Mouse (Mus musculus) thymus, adult 2 months (tissue): Measurements from ENCODE around the gene B3galt1. TPM values are rescaled to one million over a fixed set of nuclear protein-coding genes. Genes with fewer than 3 reads are reported as not detected.

ENCODE experiments used
- DNase-seq: peaks from one replicate; pipeline ENCODE4 v3.0.0; 2021
- H3K27ac ChIP-seq: fragments of 200-500 bp; 2 replicates; pipeline ENCODE4 v1.5.1; 2012; ENCODE audit warnings: low read length, control low read depth; ENCODE audit not compliant: control insufficient read depth, insufficient read depth
- H3K27me3 ChIP-seq: fragments of 200-500 bp; 2 replicates; pipeline ENCODE4 v1.6.1; 2012; ENCODE audit warnings: mild to moderate bottlenecking, low read length, moderate library complexity, mixed read lengths; ENCODE audit not compliant: control insufficient read depth, insufficient read depth
- H3K36me3 ChIP-seq: fragments of 200-500 bp; 2 replicates; pipeline ENCODE4 v1.6.1; 2012; ENCODE audit warnings: mild to moderate bottlenecking, low read length, moderate library complexity; ENCODE audit not compliant: control insufficient read depth, insufficient read depth
- H3K4me1 ChIP-seq: fragments of 200-500 bp; replicated peaks from 2 replicates; pipeline ENCODE4 v1.6.1; 2012; ENCODE audit warnings: low read length; ENCODE audit not compliant: control insufficient read depth, insufficient read depth
- H3K4me3 ChIP-seq: fragments of 200-500 bp; 2 replicates; pipeline ENCODE4 v1.5.1; 2012; ENCODE audit warnings: mild to moderate bottlenecking, low read length, control low read depth, moderate library complexity; ENCODE audit not compliant: control insufficient read depth, insufficient read depth
- CTCF ChIP-seq: fragments of 200-500 bp; IDR thresholded peaks from 2 replicates; pipeline ENCODE4 v1.5.1; 2012; ENCODE audit warnings: mild to moderate bottlenecking, control low read depth, low read length, moderate library complexity, borderline replicate concordance; ENCODE audit not compliant: control insufficient read depth, poor library complexity, insufficient read depth; ENCODE audit errors: extremely low read depth
- POLR2A ChIP-seq: fragments of 200-500 bp; IDR thresholded peaks from 2 replicates; pipeline ENCODE4 v1.6.1; 2012; ENCODE audit warnings: mild to moderate bottlenecking, low read length, control low read depth, moderate library complexity; ENCODE audit not compliant: control insufficient read depth, poor library complexity, insufficient read depth; ENCODE audit errors: extremely low read depth
- WGBS: fragments of 180-500 bp; shearing (Covaris S2); methylation state at CpG from one replicate; pipeline ENCODE4 v1.1.7; 2018; 5-methylcytosine and 5-hydroxymethylcytosine counted together
- polyA plus RNA-seq: library from polyadenylated mRNA; depleted of rRNA; stranded (reverse); fragments of >200 nt; gene quantifications from 2 replicates; pipeline ENCODE4 v1.2.3, GENCODE M21; 2012

B3galt1 gene
- polyA plus RNA-seq, 1 experiment = 0.04 TPM

GRCm38 (mm10) chr2:67787536-67787935 lies 221.9 kb downstream of the B3galt1 start:
- DNase-seq = no peak
- WGBS = 86% methylated on average over 3 of the region's 3 CpGs
- H3K27me3 ChIP-seq = no peaks in the 10 kb centered on the region
- no peak overlapping the region for H3K27ac ChIP-seq
- TF ChIP-seq POLR2A = no peak
- H3K4me1 ChIP-seq = no peaks in the 10 kb centered on the region
- H3K4me3 ChIP-seq = no peak overlapping the region
- no peaks in the 10 kb centered on the region for H3K36me3 ChIP-seq

DNA sequence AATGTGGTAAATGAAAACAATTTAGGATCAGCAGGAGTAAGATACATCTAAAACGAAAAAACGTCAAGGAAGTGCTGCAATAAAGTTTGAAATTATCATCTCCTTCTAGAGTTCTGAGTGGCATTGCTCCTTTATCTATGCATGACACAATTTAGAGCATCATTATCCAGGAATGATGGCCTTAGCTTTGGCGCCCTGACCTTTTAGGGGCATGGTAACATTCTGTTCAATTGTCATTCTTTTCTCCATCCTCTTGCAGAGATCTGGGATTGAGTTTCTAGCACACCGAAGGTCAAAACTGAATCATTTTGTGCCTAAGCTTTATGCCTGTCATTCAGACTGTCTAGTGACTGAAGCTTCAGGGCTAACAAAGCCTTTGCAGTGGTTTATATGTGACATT lies 231.9 kb downstream of the B3galt1 start:
- H3K4me3 ChIP-seq = no peak overlapping the region
- H3K4me1 ChIP-seq = no peaks in the 10 kb centered on the region
- WGBS = 86% methylated on average over 4 of the region's 4 CpGs
- DNase-seq = no peak
- H3K27me3 ChIP-seq = no peaks in the 10 kb centered on the region
- TF ChIP-seq CTCF (no peak), POLR2A (no peak)
- no peaks in the 10 kb centered on the region for H3K36me3 ChIP-seq
- H3K27ac ChIP-seq = no peak overlapping the region

DNA sequence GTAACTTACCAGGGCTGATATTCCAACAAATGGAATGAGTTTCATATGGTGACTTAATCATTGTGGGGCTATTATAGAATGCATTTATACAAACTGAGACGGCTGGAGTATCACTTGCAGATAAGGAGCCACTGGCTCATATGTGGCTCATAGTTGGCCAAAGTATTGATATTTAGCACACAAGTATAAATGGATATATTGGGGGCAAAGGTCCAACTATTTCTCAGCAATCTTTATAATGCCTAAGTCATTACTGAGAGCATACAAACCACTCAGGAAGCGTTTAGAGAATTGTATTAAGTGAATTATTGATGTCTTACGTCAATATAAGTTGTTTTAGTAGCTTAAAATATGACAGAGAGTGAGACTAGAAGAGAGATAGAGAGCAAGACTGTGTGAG lies 234.3 kb downstream of the B3galt1 start:
- DNase-seq = no peak
- Histone ChIP-seq H3K27ac (no peak overlapping the region), H3K36me3 (no peaks in the 10 kb centered on the region), H3K27me3 (no peaks in the 10 kb centered on the region), H3K4me3 (no peak overlapping the region), H3K4me1 (no peaks in the 10 kb centered on the region)
- TF ChIP-seq POLR2A (no peak), CTCF (no peak)
- 82% methylated on average over 3 of the region's 3 CpGs for WGBS

DNA sequence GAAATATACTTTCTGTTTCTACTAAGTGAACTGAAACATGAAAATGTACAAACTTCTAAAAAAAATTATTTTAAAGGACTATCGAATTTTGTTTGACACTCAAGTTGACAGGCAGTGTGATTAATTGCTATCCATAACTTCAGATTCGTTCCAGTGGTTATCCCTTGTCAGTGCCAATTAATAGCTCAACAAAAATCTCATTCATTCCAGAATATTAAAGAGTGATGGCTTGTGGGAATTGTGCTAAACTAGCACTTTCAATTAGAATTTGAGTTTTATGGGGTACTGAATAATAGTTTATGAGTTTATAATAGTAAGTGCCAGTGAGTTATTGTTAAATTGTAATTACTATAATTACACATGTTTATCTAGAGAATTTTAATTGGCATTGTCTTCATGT lies 250.5 kb downstream of the B3galt1 start:
- Histone ChIP-seq H3K27ac (no peak overlapping the region), H3K27me3 (no peaks in the 10 kb centered on the region), H3K4me1 (no peaks in the 10 kb centered on the region), H3K4me3 (no peak overlapping the region), H3K36me3 (no peaks in the 10 kb centered on the region)
- 77% methylated on average over 2 of the region's 2 CpGs for WGBS
- TF ChIP-seq POLR2A (no peak), CTCF (no peak)
- DNase-seq = no peak

- no peak overlapping the region for H3K4me3 ChIP-seq
- H3K27me3 ChIP-seq = no peaks in the 10 kb centered on the region
- TF ChIP-seq CTCF (no peak), POLR2A (no peak)
- H3K27ac ChIP-seq = no peak overlapping the region
- H3K36me3 ChIP-seq = no peaks in the 10 kb centered on the region
- 84% methylated on average over 2 of the region's 2 CpGs for WGBS
- DNase-seq = no peak
- H3K4me1 ChIP-seq = no peaks in the 10 kb centered on the region
Measured at GRCm38 (mm10) chr2:67818014-67818413, 252.3 kb downstream of the B3galt1 start.

DNA sequence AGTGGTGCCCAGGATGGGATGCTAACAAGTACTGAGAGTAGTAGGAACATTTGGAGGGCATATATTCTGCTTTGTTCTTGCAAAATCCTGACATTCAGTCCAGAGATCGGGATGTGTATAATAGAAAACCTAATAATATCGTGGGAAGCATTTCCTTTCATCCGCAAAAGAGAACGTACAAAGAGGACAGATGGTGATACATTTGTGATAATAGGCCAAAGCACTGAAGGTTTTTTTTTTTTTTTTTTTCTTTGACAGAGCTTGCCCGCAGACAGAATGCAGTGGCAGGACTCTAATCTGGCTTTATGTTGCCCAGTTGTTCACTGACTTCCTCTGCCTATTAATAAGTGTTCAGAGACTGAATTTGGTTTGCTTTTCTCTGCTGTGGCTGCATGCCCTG lies 256.7 kb downstream of the B3galt1 start:
- H3K27me3 ChIP-seq = no peaks in the 10 kb centered on the region
- H3K36me3 ChIP-seq = no peaks in the 10 kb centered on the region
- no peak for TF ChIP-seq POLR2A
- TF ChIP-seq CTCF = no peak
- DNase-seq = no peak
- 88% methylated on average over 5 of the region's 5 CpGs for WGBS
- H3K27ac ChIP-seq = no peak overlapping the region
- H3K4me3 ChIP-seq = no peak overlapping the region
- H3K4me1 ChIP-seq = no peaks in the 10 kb centered on the region

DNA sequence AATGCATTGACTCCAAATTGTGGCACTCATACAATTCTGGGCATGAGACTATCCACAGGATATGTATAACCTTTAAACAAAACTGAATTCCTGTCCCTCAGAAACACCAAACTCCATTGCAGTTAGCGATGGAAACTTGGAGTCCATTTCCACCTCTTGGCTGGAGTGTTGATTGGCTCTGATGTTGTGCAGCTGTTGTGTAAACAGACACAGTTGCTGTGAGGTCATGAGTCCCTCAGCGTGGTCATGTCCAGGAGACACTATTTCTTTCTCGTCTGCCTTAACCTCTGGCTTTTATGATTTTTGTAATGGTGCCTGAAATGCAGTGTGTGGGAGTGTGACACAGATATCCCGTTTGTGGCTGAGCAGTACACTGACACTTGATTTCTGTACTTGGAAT lies 262.0 kb downstream of the B3galt1 start:
- DNase-seq = no peak
- WGBS = 90% methylated on average over 4 of the region's 4 CpGs
- no peak overlapping the region for H3K27ac ChIP-seq
- H3K4me1 ChIP-seq = no peaks in the 10 kb centered on the region
- H3K4me3 ChIP-seq = no peak overlapping the region
- H3K36me3 ChIP-seq = no peaks in the 10 kb centered on the region
- no peaks in the 10 kb centered on the region for H3K27me3 ChIP-seq
- no peak for TF ChIP-seq POLR2A
- no peak for TF ChIP-seq CTCF
